Mouse (Mus musculus): Measurements from ENCODE around the gene Lrrc8d.
"Not testable (repeated sequence)": the region's sequence is repeated elsewhere in the genome, so short reads cannot be mapped to it uniquely, and the experiment has no call there.

The Lrrc8d gene

GRCm38 (mm10) chr5:105678243-105678642 lies 21.5 kb upstream of the Lrrc8d start:
- no peaks in the 10 kb centered on the region for H3K27me3 ChIP-seq (ENCODE audit: control insufficient read depth, insufficient read depth, low read length, poor library complexity, severe bottlenecking)
- no peak for DNase-seq (ENCODE audit: low read depth, low spot score)
- H3K36me3 ChIP-seq (ENCODE audit: control insufficient read depth, insufficient read depth, low read length, poor library complexity, severe bottlenecking), result no peaks in the 10 kb centered on the region

GRCm38 (mm10) chr5:105679261-105679660 lies 20.5 kb upstream of the Lrrc8d start:
- no peak for DNase-seq (ENCODE audit: low read depth, low spot score)
- H3K36me3 ChIP-seq (ENCODE audit: control insufficient read depth, insufficient read depth, low read length, poor library complexity, severe bottlenecking), result no peaks in the 10 kb centered on the region
- H3K27me3 ChIP-seq (ENCODE audit: control insufficient read depth, insufficient read depth, low read length, poor library complexity, severe bottlenecking), result no peaks in the 10 kb centered on the region

- DNase-seq (ENCODE audit: low read depth, low spot score), result peak; percentile 68
- Histone ChIP-seq H3K27me3 (ENCODE audit: control insufficient read depth, insufficient read depth, low read length, poor library complexity, severe bottlenecking) (no peaks in the 10 kb centered on the region), H3K36me3 (ENCODE audit: control insufficient read depth, insufficient read depth, low read length, poor library complexity, severe bottlenecking) (no peaks in the 10 kb centered on the region)
Observed at GRCm38 (mm10) chr5:105679921-105680843, 19.6 kb upstream of the Lrrc8d start.

- no peaks in the 10 kb centered on the region for H3K36me3 ChIP-seq (ENCODE audit: control insufficient read depth, insufficient read depth, low read length, poor library complexity, severe bottlenecking)
- no peaks in the 10 kb centered on the region for H3K27me3 ChIP-seq (ENCODE audit: control insufficient read depth, insufficient read depth, low read length, poor library complexity, severe bottlenecking)
- peak; percentile 47 for DNase-seq (ENCODE audit: low read depth, low spot score)
Observed at GRCm38 (mm10) chr5:105682143-105682611, 17.6 kb upstream of the Lrrc8d start.

GRCm38 (mm10) chr5:105683912-105684350 lies 15.8 kb upstream of the Lrrc8d start:
- Histone ChIP-seq H3K36me3 (ENCODE audit: control insufficient read depth, insufficient read depth, low read length, poor library complexity, severe bottlenecking) (no peaks in the 10 kb centered on the region), H3K27me3 (ENCODE audit: control insufficient read depth, insufficient read depth, low read length, poor library complexity, severe bottlenecking) (no peaks in the 10 kb centered on the region)
- DNase-seq (ENCODE audit: low read depth, low spot score), result peak; percentile 81

- H3K36me3 ChIP-seq (ENCODE audit: control insufficient read depth, insufficient read depth, low read length, poor library complexity, severe bottlenecking), result no peaks in the 10 kb centered on the region
- peak; percentile 95 for DNase-seq (ENCODE audit: low read depth, low spot score)
- H3K27me3 ChIP-seq (ENCODE audit: control insufficient read depth, insufficient read depth, low read length, poor library complexity, severe bottlenecking), result no peaks in the 10 kb centered on the region
Observed at GRCm38 (mm10) chr5:105684861-105685600, 14.7 kb upstream of the Lrrc8d start.

GRCm38 (mm10) chr5:105685780-105686305 lies 13.9 kb upstream of the Lrrc8d start:
- not testable (repeated sequence) for H3K27me3 ChIP-seq (ENCODE audit: control insufficient read depth, insufficient read depth, low read length, poor library complexity, severe bottlenecking); H3K36me3 ChIP-seq (ENCODE audit: control insufficient read depth, insufficient read depth, low read length, poor library complexity, severe bottlenecking)
- peak; percentile 27 for DNase-seq (ENCODE audit: low read depth, low spot score)

- no peaks in the 10 kb centered on the region for H3K36me3 ChIP-seq (ENCODE audit: control insufficient read depth, insufficient read depth, low read length, poor library complexity, severe bottlenecking)
- DNase-seq (ENCODE audit: low read depth, low spot score), result peak; percentile 64
- no peaks in the 10 kb centered on the region for H3K27me3 ChIP-seq (ENCODE audit: control insufficient read depth, insufficient read depth, low read length, poor library complexity, severe bottlenecking)
Observed at GRCm38 (mm10) chr5:105686331-105686995, 13.3 kb upstream of the Lrrc8d start.

- DNase-seq (ENCODE audit: low read depth, low spot score), result no peak
- no peaks in the 10 kb centered on the region for H3K36me3 ChIP-seq (ENCODE audit: control insufficient read depth, insufficient read depth, low read length, poor library complexity, severe bottlenecking)
- H3K27me3 ChIP-seq (ENCODE audit: control insufficient read depth, insufficient read depth, low read length, poor library complexity, severe bottlenecking), result no peaks in the 10 kb centered on the region
Observed at GRCm38 (mm10) chr5:105690502-105691454, 9.0 kb upstream of the Lrrc8d start.

GRCm38 (mm10) chr5:105691645-105692044 lies 8.1 kb upstream of the Lrrc8d start:
- no peaks in the 10 kb centered on the region for H3K27me3 ChIP-seq (ENCODE audit: control insufficient read depth, insufficient read depth, low read length, poor library complexity, severe bottlenecking)
- no peaks in the 10 kb centered on the region for H3K36me3 ChIP-seq (ENCODE audit: control insufficient read depth, insufficient read depth, low read length, poor library complexity, severe bottlenecking)
- DNase-seq (ENCODE audit: low read depth, low spot score), result peak; percentile 67

GRCm38 (mm10) chr5:105694339-105694930 lies 5.3 kb upstream of the Lrrc8d start:
- H3K36me3 ChIP-seq (ENCODE audit: control insufficient read depth, insufficient read depth, low read length, poor library complexity, severe bottlenecking), result no peaks in the 10 kb centered on the region
- no peak for DNase-seq (ENCODE audit: low read depth, low spot score)
- H3K27me3 ChIP-seq (ENCODE audit: control insufficient read depth, insufficient read depth, low read length, poor library complexity, severe bottlenecking), result no peaks in the 10 kb centered on the region

GRCm38 (mm10) chr5:105696049-105696448 lies 3.7 kb upstream of the Lrrc8d start:
- DNase-seq (ENCODE audit: low read depth, low spot score), result peak; percentile 66
- no peaks in the 10 kb centered on the region for H3K27me3 ChIP-seq (ENCODE audit: control insufficient read depth, insufficient read depth, low read length, poor library complexity, severe bottlenecking)
- H3K36me3 ChIP-seq (ENCODE audit: control insufficient read depth, insufficient read depth, low read length, poor library complexity, severe bottlenecking), result no peaks in the 10 kb centered on the region

GRCm38 (mm10) chr5:105697886-105698285 lies 1.9 kb upstream of the Lrrc8d start:
- H3K27me3 ChIP-seq (ENCODE audit: control insufficient read depth, insufficient read depth, low read length, poor library complexity, severe bottlenecking), result no peaks in the 10 kb centered on the region
- DNase-seq (ENCODE audit: low read depth, low spot score), result no peak
- H3K36me3 ChIP-seq (ENCODE audit: control insufficient read depth, insufficient read depth, low read length, poor library complexity, severe bottlenecking), result no peaks in the 10 kb centered on the region
